Mouse (Mus musculus) adrenal gland, adult 8-10 months (tissue): ENCODE data around the gene Lbhd2. TPM values are rescaled to one million over a fixed set of nuclear protein-coding genes. Genes with fewer than 3 reads are reported as not detected.

Experiments used
- DNase-seq: peaks from one replicate; pipeline ENCODE4 v3.0.0; 2022
- total RNA-seq, 4 experiments: library from RNA; stranded (reverse); gene quantifications; 2 replicates each; pipeline ENCODE4 v1.2.4; 2022

The Lbhd2 gene
- total RNA-seq, 4 experiments from 2014 or later, result 0.67 to 1.0 (median 0.78) TPM

- DNase-seq, result no peak
These were observed 25.5 kb downstream of the Lbhd2 start for GRCm38 (mm10) chr12:111432097-111432496.

DNA sequence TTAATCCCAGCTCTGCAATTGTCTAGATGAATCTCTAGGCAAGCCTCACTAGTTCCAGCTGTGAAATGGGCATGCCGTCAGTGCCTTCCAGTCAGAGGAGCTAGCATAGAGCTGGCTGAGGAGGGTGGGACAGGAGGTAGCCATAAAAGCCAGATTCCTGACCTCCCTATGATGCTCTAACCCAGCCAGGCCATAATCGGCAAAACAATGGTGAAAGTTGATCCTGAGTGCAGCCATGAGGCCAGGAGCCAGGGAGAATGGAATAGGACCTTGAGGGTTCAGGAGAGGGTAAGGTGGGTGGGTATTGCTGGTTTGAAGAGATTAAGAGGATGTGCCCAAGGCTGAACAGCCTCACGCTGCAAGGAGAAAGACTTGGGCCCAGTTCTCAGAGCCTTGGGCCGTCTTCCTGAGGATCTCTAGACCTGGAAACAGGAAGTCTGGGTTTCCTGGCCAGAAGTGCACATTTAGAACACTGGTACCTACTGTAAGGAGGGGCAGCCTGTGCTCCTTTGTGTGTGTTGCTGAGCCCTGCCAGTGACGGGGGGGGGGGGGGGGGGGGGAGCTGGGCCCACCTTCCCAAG, 26.2 kb downstream of the Lbhd2 start:
- DNase-seq, result no peak

DNA sequence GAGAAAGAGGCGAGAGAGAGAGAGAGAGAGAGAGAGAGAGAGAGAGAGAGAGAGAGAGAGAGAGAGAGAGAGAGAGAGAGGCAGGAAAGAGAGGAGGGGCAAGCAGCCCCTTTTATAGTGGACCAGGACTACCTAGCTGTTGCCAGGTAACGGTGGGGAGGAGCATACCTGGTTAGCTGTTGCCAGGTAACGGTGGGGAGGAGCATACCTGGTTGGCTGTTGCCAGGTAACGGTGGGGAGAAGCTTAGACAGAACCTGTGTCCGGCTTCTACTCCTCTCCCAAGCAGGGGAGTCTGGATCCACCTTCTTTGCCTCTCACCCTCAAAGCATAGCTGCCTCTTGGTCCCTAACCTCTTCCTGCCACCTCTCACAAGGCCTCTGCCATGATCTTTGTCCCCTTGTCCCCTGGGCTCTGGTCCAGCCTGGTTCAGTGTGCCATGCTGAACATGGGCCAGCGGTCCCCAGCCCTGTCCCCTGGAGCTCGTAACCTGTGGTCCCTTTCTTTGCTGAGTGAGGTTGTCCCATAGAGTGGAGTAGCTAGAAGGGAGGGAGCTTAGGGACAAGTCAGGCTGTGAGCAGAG, 27.6 kb downstream of the Lbhd2 start:
- DNase-seq, result no peak

- DNase-seq, result no peak
These were observed 28.2 kb downstream of the Lbhd2 start for GRCm38 (mm10) chr12:111434745-111435327.

DNA sequence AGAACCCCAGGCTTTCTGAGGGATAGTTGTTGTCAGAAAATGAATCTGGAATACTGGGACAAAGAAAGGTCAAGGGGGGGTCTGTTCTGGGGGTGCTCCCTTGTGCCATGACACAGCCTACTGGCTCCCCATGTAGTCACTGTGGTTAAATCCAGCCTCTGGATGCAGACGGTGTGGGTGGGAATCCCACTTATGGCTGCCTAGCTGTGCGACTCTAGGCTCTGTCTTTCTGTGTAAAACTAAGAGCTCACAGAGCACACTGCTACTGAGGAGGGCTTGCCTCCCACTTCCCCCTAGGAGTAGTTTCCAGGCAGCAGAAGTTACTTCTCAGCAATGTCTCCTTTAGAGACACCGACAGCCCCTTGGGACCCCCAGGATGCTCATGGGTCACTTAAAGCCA, 29.6 kb downstream of the Lbhd2 start:
- no peak for DNase-seq

GRCm38 (mm10) chr12:111436640-111437039, 30.0 kb downstream of the Lbhd2 start:
- no peak for DNase-seq

DNA sequence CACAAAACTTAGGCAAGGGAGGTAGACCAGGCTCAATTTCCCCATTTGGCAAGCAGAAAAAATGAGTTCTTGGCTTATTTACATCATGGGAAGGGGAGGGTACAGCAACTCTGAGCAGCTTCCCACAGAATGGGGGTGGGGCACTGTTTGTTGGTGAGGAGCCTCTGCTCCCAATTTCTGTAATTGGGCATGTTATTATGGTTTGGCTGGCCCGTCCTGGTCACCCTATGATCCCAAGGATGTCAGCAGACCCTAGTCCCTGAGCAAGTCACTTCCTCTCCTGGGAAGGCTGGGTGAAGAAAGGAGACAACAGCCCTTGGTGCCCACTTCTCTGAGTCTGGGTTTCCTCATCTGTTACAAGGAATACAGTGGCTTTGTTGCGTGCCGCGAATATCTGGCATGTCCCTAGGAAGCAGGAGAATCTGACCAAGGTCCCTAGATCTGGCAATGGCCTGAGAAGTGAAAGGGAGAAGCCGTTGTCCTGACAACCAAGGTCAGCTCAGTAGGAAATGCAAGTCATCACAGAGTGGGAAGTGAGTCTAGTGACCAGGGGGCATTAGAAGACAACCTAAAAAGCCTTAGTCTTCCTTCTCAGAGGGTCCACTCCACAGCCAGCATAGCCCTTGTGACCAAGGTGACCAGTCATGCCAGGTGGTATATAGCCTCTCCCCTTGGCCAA, 30.8 kb downstream of the Lbhd2 start:
- peak; percentile 81 for DNase-seq

- DNase-seq, result no peak
These were observed 32.2 kb downstream of the Lbhd2 start for GRCm38 (mm10) chr12:111438850-111439249.

DNA sequence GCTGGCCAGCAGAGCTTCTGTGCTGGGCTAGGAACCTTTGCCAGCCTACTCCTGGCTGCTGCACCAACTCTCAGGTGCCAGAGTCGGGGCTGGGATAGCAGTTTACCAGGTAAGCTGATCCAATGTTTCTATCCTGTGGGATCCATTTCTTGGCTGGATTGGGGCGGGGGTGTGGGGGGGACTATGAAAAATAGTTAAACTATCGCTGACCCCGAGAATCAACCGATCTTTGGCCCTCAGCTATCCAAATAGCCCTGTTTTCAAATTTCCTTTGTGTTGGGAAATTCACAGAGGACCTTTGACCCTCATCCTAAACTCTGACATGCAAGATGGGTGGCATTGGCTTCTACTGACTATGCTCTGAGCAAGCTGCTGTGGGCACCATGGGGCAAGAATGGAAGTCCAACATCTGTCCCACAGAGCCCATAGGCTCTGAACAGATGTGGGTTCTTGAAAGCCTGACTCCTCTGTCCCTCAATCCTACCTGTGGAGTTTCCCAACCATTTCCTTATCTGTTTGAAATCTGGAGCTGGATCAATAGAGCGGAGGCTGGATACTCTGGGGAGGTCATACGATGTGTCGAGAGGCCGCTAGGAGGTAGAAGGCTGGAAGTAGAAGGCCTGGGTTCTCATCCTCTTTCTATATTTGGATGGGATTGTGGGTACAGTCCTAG, 34.2 kb downstream of the Lbhd2 start:
- no peak for DNase-seq

DNA sequence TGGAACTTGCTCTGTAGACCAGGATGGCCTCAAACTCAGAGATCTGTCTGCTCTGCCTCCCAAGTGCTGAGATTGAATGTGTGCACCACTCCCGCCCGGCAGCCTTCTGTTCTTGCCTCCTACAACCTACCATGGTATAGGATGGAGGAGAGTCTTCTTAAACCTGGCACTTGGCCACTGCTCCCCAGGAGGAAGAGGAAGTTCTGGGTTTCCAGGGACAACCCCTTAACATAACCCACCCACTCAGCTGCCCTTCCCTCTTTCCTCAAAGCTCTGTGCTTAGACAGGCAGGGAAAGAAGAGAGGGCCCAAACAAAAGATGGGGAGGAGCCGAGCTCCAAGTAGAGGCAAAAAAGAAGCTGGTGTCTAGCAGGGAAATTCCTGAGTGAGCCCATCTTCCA, 34.9 kb downstream of the Lbhd2 start:
- no peak for DNase-seq

- peak; percentile 79 for DNase-seq
These were observed 35.9 kb downstream of the Lbhd2 start, which contains the start of gene Tnfaip2 for GRCm38 (mm10) chr12:111442309-111443010. TSS of gene Tnfaip2 (plus strand) at chr12:111442469.

DNA sequence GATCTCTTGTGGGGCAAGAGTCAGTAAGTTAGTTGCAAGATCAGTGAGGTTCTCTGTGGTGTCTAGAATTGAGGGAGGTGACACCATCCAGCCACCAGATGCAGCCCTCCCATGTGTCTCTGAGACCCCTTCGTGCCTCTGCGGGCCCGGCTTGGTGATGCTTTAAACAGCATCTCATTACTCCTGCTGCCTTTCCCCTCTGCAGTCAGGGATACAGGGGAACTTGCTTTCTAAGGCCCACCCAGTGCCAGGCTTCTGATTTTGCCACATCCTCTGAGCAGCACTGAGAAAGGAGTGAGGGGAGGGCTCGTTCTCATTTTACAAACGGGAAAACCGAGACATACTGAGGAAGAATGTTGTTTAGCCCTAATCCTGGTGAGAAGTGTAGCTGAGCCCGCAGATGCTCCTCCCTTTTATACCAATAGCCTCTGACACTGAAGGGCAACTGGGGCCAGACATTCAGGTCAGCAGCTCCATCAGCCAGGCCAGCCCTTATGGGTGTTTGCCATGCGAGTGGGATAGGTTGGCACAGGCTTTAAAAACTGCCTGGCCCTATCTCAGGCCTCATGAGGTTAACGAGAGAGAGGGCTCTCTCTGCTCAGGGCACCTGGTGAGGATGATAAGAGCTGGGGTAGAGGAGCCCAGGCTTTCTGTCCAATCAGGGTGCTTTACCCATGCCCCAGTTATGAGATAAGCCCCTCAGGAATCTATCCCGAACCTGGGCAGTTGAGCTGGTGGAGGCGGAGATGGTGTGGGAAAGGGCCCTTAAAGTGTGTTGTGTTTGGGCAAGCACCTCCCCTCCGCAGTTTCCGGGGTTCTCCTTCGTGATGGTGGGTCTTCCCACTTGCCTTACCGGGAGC, 36.6 kb downstream of the Lbhd2 start:
- DNase-seq, result no peak

DNA sequence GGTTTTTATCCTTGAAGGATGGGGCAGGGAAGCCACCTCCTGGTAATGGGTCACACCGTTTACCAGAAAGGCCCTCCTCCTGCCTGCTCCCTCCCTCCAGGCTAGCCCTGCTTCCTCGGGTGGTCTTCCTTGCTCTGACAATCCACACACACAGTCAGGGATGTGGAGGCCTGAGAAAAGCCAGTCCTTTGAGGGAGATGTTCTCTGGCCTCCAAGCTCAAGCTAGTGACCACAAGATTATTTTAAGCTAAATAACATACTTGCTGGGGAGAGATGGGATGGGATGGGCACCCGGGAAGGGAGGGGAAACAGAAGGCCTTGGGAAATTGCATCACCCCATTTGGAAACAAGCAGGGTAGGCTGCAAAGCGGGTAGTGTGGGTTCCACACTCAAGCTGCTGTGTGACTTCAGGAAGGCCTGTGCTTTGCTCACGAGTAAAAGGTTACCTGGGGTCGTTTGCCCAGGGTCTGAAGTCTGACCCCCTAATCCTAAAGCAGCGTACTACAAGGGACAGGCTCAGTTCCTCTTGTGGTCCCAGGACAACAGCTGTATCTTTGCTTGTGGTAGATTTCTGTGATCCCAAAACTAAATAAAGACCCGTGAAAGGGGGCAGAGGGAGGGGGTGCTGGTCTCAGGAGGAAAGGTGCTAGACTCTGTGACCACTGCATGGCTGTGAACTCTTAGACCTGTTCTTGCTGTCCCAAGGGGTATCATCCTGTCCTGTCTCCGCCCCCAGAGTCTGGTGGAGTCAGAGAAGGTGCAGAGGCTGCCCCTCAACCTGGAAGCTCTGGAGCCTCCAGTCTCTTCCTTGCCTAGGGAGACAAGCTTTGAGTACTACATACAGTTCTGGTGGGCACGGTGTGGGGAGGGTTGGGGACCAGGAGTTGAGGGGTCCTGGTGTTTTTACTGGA, 37.6 kb downstream of the Lbhd2 start:
- no peak for DNase-seq

DNA sequence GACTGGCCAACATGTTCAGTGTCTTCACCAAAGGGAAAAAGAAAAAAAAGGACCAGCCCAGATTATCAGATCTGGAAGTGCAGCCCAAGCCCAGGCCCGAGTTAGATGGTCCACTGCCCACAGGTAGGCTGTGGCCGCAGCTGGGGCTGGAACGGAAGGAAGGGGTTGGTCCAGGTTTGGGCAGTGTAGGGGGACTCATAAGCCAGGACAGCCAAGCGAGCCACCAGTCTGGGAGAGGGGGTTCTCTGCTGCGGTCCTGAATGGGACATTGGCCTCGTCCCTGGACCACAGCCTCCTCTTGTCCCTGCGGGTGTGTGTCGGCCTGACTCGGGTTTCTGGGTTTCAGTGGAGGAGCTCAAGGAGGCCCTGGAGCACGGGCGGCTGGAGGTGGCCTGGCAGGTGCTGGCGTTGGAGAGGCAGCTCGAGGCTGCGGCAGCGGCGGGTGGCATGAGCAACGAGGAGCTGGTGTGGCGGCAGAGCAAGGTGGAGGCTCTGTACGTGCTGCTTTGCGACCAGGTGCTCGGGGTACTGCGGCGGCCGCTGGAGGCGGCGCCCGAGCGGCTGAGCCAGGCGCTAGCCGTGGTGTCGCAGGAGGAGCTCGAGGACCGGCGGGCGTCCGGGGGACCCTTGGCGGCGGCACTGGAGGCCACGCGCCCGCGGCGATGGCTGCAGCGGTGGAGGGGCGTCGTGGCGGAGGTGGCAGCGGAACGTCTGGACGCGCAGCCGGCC, 38.7 kb downstream of the Lbhd2 start:
- DNase-seq, result no peak

- no peak for DNase-seq
These were observed 39.4 kb downstream of the Lbhd2 start for GRCm38 (mm10) chr12:111445890-111446613.

DNA sequence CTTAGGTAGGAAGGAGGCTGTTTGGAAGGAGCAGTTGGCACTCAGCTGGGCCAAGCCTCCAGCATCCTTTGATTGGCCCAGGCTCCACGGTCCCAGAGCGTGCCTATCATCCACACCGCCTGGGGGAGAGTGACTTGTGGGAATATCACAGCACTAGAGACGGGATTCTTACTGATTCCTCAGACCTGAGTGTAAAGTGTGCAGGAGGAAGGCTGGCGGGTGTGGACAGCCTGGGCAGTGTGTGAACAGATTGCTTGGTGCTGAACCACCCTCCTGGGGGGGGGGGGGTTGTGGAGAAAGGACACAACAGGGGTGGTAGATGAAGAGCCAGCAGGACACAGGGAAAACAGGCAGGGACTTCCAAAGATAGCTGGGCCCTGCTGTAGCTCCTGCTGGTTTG, 40.1 kb downstream of the Lbhd2 start:
- DNase-seq, result no peak

- no peak for DNase-seq
These were observed 40.7 kb downstream of the Lbhd2 start for GRCm38 (mm10) chr12:111447350-111447749.

- no peak for DNase-seq
These were observed 41.5 kb downstream of the Lbhd2 start for GRCm38 (mm10) chr12:111447898-111448760.
